Mouse (Mus musculus) neural tube, embryonic 10.5 days (tissue): ENCODE data around the gene Epop.

Experiments
- DNase-seq: peaks from one replicate; pipeline ENCODE4 v3.0.0-alpha.2; 2017; ENCODE audit warnings: low spot score; ENCODE audit errors: extremely low spot score

The Epop gene

DNA sequence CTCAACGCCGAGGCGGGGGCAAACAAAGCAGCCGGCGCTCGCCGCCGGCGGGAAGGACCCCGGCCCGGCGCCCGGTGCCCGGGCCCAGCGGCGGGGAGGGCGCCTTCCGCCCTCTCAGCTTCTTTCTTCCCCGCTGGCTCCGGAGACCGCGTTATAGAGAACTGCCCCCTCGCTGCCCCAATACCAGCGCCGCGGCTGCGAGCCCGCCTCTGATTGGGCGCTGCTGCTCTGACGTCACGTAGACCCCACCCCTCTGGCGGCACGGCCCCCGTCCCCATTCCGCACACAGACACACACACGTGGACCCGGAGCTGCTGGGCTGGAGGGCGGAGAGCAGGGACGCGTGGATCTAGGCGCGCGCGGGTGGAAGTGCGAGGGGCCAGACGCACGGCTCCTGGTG is at the start of gene Epop:
Gene Epop (minus strand): TSS at position 127 of the 400 bp plus-strand sequence.
- peak; percentile 95 for DNase-seq

DNA sequence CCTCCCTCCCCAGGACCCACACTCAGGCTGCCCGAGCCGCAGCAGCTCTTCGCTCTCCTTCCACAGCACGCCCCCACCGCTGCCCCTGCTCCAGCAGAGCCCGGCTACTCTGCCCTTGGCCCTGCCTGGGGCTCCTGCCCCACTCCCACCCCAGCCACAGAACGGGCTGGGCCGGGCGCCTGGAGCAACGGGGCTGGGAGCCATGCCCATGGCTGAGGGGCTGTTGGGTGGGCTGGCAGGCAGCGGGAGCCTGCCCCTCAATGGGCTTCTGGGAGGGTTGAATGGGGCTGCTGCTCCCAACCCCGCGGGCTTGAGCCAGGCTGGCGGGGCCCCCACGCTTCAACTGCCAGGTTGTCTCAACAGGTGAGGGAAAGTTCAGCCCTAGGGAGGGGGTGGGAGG is 48.8 kb upstream of the Epop start:
- no peak for DNase-seq

DNA sequence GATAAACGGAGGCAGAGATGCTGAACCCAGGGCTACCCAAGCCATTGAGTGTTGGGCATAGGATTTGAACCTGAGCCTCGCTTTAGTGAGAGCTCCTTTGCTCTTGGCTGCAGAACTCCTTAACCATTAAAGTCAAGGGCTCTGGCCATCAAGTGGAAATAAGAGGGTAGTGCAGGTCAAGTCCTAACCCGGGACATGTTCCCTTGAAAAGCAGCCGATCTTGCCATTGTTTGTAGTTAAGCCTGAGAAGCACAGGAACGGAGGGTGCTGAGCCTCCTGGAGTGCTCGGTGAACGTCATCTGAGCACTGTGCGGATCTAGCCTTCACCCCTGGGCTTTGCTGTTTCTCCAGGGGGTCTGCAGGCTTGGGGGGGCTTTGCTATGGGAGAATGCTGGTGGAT is 48.3 kb upstream of the Epop start:
- DNase-seq: no peak

DNA sequence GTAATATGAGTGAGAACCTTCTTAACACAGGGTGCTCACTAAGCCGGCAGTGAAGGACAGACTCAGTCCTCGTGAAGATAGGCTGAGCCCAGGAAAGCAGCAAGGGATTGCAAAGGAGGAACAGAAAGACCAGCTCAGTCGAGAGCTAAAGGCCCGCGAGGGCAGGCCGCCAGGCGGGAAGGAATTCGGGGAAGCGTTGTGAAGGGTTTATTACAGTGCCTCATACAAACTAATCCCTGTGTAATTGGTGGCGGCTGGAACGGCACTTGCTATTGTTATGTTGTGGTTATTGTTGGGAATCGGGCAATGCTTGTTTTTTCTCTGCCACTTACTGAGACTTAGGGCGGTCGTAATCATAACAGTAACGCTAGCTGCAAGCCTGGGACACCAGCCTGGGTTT is 47.9 kb upstream of the Epop start:
- DNase-seq: no peak

DNA sequence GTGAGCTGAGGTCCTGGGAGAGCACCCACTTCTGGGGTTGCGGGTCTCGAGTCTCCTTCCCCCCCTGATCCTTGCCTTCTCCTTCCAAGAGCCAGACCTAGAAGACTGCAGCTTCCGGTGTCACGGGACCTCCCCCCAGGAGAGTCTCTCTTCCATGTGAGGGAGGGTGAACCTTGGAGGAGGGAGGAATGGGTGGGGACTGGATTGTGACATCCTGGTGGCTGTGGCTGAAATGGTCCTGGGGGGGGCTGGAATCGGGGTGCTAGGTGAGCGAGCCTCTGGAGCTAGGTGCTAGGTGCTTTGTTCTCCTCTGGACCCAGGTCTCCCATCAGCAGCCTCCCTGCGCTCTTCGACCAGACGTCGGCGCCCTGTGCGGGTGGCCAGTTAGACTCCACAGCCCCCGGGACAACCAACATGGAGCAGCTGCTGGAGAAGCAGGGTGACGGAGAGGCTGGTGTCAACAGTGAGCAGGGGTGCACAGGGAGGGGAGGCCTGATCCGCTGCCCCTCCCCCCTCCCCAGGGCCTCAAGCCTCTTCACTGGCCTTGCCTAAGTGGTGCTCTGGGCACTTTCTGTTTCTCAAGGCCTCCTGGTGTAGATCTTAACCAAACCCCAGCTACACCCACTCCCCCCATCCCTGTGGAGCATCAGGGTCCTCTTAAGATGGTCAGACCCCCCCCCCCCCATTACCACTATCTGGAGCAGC is 46.7 kb upstream of the Epop start:
- no peak for DNase-seq

DNA sequence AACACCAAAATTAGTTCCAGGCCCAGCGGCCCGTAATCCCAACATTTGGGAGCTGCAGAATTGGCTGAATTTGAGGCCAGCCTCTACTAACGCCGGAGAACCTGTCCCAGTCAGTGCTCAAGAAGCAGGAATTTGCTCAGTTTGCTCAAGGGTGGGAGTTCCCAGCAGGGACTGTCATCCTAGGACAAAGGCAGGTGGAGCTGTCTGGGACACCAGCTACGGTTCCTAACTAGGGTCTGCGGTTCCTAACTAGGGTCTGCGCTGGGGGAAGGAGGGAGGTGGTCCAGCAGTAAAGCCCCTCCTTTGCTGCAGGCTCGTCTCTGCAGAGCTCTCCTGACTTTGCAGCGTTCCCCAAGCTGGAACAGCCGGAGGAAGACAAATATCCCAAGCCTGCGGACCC is 43.6 kb upstream of the Epop start:
- DNase-seq: no peak

DNA sequence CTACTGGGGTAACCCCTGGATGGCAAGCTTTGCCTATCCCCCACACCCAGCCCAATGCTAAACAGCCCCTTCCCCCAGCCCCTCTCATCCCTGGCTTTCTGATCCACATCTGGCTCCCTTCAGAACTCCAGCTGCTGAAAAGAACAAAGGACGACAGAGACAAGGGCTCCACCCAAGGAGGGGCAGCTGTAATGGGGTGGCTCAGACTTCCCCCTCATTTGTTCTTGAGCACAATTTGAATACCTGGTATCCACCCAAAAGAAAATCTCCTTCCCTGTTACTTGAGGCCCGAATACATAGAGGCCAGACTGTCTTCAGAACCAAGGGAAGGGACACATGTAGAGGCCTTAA is 41.6 kb upstream of the Epop start:
- DNase-seq: no peak

DNA sequence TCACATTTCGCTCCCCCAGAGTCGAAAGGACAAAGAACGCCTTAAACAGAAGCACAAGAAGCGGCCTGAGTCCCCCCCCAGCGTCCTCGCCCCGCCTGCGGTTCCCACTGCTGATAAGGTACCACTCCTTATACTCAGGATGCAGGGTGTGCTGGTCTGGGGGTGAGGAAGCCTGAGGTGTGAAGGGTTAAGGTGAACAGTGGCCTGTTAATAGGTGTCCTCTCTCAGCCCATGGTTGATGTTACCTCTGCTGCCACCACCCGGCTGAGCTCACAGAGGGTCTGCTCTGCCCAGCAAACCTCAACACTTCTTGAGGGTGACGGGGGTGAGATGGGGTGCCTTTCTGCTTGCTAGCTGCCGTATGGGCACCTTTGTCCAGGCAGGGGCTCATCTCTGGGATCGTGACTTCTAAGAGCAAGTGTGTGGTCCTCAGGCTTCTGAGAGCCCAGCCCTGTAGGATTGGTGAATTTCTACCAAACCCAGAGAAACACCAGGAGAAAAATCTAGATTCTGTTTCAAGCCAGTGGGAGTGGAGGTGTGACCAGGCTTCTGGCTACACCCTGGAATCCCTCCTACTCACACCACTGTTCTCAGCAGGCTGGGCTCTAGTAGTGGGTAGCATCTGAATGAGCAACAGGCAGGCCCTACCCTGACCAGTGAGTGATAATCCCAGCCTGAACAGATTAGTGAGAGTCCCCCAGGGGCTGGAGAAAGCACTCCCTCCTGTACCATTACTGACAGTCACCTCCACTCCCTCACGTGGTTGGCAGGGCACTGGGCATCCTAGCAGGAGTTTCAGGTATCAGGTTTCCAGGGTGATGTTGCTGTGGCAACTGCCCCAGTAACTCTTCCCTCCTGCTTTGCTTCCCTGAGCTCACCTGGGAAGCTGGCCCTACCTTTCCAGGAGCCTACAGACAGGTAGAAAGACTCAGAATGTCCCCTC is 41.0 kb upstream of the Epop start:
- DNase-seq: no peak

DNA sequence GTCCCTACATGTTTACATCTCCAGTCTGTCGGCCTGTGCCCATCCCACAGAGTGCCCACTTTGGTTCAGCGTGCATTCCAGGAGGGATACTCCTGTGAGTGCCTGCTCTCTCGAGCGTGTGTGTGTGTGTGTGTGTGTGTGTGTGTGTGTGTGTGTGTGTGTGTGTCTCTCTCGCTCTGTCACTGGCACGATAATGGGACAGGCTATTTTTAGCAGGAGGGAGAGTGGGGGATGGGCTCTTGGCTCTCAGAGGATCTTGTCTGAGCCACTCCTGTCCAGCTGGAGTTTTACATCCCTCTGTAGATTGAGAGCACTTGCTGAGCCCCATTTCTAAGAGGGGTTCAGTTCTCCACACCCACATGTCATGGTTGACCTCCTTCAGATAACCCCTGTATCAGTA is 40.3 kb upstream of the Epop start:
- DNase-seq: no peak

DNA sequence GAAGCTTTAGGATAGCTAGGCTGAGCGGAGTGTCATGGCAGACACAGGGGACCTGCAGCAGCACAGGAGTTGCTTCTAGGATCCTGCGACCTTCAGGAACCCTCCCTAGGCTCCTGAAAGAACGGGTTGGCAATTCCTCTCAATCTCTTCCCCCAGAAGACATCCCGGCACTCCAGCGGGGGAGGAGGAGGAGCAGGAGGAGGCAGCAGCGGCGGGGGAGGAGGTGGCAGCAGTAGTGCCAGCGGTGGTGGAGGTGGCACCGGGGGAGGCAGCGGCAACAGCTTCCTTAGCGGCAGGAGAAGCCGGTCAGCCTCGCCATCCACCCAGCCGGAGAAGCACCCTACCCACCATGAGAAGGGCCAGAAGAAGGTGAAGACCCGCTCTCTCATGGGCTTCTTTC is 39.8 kb upstream of the Epop start:
- no peak for DNase-seq

DNA sequence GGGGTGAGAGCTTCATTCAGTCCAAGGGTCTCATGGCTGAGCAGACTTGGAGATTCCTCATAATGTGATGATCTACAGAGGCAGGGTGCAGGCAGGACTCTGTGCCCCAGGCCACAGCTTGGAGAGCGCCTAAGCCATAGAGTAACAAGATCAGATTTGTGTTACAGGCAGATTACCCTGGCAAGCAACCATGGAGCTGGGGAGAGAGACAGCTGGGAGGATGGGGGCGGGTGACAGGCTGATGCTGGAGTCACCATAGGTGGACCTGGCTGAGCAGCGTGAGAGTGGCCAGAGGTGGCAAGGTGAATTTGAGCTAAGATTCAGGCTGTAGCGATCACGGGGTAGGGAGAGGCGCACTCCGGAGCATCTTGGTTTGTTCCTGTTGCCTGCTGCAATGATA is 38.7 kb upstream of the Epop start:
- no peak for DNase-seq

DNA sequence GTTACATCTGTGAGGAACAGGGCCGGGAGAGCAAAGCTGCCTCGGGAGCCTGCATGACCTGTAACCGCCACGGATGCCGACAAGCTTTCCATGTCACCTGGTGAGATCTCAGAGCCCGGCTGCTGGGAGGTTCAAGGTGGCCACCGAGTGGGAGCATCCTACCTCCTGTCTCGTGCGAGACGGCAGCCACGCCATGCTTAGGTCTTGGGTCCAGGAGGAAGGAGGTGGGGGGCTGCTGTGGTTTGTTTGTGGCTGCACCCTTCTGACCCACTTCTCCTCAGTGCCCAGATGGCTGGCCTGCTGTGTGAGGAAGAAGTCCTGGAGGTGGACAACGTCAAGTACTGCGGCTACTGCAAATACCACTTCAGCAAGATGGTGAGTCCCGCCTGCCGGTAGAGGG is 37.3 kb upstream of the Epop start:
- no peak for DNase-seq

DNA sequence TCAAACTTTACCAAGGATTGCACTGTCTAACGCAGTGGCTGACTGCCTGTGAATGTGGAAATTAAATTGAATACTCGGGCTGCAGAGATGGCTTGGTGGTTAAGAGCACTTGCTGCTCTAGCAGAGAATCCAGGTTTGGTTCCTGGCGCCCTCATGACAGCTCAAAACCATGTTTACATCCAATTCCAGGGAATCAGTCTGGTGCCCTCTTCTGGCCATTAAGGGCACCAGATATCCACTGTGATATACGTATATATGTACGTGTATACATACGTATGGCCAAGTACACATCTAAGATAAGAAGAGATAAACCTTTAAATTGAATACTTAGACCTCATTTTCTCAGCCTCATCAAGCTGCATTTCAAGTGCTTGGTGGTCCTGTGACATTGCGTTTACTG is 36.7 kb upstream of the Epop start:
- DNase-seq: no peak

DNA sequence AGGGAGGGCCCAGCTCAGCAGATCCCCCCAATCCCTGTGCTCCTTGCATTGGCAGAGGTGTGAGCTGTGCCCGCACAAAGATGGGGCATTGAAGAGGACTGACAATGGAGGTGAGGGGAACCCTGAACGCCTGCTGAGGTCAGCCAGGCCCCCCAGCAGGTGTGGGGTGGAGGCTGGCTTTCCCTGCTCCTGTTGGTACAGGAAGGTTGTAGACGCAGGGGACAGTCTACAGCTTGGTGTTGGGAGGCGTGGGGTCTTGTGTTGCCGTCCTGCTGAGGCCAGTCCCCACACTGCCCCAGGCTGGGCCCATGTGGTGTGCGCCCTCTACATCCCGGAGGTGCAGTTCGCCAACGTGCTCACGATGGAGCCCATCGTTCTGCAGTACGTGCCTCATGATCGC is 35.9 kb upstream of the Epop start:
- DNase-seq: no peak

DNA sequence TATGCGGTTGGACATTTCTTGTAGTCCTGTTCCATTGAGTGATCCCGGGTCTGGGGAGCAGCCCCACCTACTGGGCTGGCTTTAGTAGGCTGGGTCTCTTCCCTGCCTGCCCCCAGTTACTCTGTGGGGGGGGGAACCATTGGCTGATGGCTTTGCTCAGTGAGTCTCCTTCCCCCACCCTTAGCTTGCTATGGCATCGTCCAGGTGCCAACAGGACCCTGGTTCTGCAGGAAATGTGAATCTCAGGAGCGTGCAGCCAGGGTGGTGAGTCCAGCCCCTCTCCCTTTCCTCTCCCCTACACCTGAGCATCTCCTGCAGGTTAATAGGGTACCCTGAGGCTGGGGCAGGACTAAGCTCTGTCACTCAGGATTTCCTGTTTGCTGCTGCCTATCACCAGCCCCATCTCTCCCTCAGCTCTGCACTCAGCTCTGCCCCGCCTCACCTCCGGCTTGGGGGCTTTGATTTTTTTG is 35.3 kb upstream of the Epop start:
- no peak for DNase-seq

DNA sequence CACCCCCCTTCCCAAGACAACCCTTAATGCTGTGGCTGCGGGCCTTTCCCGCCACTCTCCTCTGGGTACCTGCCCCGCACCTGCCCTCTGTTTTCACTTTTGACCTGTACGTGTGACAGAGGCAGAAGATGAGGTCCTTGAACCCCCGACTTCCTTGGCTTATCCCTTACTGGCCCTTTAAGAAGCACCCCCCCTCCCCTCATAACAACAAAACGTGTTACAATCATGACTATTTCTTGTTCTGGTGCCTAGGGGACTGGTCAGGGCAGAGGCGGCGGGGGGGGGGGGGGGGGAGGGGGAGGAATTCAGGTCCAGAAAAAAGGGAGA is 34.8 kb upstream of the Epop start:
- no peak for DNase-seq

DNA sequence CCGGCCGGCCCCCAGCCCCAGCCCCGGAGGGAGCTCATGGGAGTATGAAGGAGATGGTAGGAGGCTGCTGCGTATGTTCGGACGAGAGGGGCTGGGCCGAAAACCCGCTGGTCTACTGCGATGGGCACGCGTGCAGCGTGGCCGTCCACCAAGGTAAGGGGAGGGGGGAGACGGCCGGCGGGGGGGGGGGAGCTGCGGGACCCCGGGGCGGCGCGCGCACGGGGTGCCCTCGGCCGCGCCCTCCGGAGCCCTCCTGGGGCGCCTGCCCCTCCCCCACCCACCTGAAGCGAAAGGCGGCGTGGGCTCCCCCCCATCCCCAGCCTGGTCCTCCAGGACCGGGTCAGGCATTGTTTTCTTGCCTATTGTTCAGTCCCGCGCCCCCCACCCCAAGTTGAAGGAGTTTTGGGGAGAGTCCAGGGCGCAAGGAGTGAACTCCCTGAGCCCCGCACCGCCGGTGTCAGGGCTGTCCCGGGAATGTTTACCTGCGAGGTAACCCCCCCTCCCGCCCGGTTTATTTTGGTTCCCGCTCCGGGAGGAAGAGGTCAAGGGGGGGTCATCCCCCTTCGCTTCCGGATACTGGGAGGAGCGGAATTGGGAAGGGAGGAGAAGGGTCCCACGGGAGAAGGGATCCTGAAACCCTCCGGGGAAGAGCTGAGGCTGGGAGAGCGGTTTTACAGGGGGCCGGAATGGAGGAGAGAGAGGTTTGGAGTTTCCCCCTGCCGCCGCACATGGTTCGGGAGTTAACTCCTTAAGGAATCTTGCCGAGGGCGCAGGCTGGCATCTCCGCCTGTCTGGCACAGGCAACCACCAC is 34.2 kb upstream of the Epop start:
- DNase-seq: peak; percentile 66

DNA sequence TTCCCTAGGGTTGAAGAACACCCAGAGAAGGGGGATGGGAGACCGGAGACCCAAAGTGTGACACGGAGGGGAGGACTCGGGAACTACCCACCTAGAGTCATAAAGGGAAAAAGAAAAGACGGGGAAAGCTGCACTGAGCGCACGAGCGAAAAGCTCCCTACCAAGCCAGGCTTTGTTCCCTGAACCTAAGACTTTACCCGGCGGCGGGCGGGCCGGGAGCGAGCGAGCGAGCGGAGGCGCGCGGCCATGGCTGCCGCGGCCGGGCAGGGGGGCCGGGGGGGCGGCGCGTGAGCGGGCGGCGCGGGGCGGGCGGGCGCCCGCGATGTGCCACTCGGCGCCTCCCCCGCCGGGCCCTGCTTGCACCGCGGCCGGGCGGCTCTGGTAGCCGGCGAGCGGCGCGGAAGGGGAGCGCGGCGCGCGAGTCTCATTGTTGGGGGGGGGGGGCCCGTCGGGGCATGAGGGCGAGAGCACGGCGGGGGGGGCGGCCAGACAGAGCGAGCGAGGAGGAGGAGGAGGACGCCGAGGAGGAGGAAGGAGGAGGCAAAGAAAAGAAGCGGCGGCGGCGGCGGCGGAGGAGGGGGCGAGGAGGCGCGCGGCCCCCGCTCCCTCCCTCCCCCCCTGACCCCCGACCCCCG is 33.5 kb upstream of the Epop start, which contains the start of gene Mllt6:
Gene Mllt6 (plus strand): TSS at position 522 of the 635 bp plus-strand sequence.
- peak; percentile 79 for DNase-seq

DNA sequence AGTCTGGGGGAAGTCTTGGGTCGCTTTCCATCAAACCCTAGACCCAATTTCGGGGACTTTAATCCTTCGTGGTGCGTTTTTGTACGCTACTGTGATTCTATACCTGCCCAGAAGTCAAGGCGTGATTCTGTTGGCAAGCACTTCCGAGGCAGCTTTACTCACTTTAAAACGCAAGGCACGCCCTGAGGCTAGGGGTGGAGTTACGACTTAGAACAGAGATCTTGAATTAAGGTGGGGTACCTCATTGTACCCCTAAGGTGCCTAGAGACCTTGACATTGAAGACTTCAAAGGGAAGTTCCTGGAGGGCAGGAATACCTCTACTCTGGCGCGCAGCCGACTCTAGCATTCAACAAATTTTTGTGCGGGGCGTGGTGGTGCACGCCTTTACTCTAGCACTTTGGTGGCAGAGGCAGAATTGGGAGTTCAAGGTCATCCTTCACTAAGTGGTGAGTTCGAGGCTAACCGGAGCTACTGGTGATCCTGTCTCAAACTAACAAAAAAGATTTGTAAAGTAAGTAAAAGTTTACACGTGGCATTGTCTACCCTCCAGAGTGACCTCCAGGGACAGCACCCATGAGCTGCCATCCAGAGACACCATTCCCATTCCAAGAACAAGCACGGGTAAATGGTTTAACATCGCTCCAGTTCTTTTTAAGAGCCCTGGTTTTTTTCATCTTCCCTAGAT is 32.8 kb upstream of the Epop start:
- DNase-seq: peak; percentile 33

DNA sequence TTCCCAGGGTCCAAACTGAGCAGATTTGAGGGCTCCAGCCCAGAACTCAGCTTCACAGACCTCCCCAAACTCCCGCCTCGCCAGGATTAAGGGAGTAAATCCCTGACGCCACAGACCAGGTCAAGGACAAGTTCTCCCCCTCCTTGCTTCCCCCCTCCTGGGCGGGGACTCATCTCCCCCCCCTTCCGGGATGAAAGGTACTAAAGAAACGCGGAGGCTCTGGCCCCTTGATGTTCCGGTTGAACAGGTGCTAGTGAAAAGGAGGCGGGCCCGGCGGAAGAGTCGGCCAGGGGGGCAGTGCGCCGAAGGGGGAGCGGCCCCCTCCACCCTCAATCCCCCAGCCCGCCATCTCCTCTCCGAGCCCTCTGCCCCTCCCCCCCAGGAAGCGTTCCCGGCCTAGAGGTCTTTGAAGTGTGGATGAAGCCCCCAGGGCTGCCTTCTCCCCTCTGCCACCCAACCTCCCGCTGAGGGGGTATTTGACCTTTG is 32.2 kb upstream of the Epop start:
- DNase-seq: peak; percentile 51
